Mouse (Mus musculus) embryonic fibroblast, embryonic 13.5 days (primary cell): ENCODE results near the gene Supt3.

ENCODE experiments used
- CTCF ChIP-seq: IDR thresholded peaks from 2 replicates; pipeline ENCODE4 v1.5.1; 2011; ENCODE audit warnings: mild to moderate bottlenecking, control low read depth, low read length, moderate library complexity, borderline replicate concordance; ENCODE audit not compliant: insufficient read depth
- POLR2A ChIP-seq: IDR thresholded peaks from 2 replicates; pipeline ENCODE4 v1.6.1; 2011; ENCODE audit warnings: low read depth, mild to moderate bottlenecking, control low read depth, low read length, moderate library complexity

- TF ChIP-seq CTCF (no peak), POLR2A (no peak)
Measured at GRCm38 (mm10) chr17:44987964-44988363, 211.0 kb downstream of the Supt3 start.
